Mouse (Mus musculus) heart, embryonic 14.5 days (tissue): ENCODE measurements around the gene Metap1. TPM values are rescaled to one million over a fixed set of nuclear protein-coding genes. Genes with fewer than 3 reads are reported as not detected.

Experiments
- ATAC-seq: fragments of 200-750 bp; cut with Nextera tagmentation; 2 replicates; pipeline ENCODE4 v1.8.0; 2017; ENCODE audit warnings: low read depth, moderate TSS enrichment; ENCODE audit not compliant: insufficient number of reproducible peaks, insufficient read depth, low FRiP score
- H3K27ac ChIP-seq, 2 experiments: fragments of 200-500 bp in 1 of 2; fragments of 300-500 bp in 1 of 2; sonication (generic) in 1 of 2; replicated peaks in 1 of 2; 2 replicates each; pipeline ENCODE4 v1.5.1; 2012 to 2014; ENCODE audit warnings: low read depth in 2 of 2, low read length in 2 of 2, control low read depth in 1 of 2, mild to moderate bottlenecking in 1 of 2, mixed read lengths in 1 of 2; ENCODE audit not compliant: control insufficient read depth in 1 of 2, insufficient read depth in 1 of 2
- H3K27me3 ChIP-seq: fragments of 300-500 bp; sonication (generic); 2 replicates; pipeline ENCODE4 v1.6.1; 2014; ENCODE audit warnings: mild to moderate bottlenecking, low read length, control low read depth; ENCODE audit not compliant: control insufficient read depth, insufficient read depth
- H3K36me3 ChIP-seq: fragments of 300-500 bp; sonication (generic); 2 replicates; pipeline ENCODE4 v1.6.1; 2014; ENCODE audit warnings: mild to moderate bottlenecking, control low read depth, low read length, mixed read lengths; ENCODE audit not compliant: control insufficient read depth, insufficient read depth
- H3K4me1 ChIP-seq, 2 experiments: fragments of 200-500 bp in 1 of 2; fragments of 300-500 bp in 1 of 2; sonication (generic) in 1 of 2; 2 replicates each; pipeline ENCODE4 v1.6.1; 2012 to 2014; ENCODE audit warnings: low read length in 2 of 2, control low read depth in 1 of 2, mixed read lengths in 1 of 2; ENCODE audit not compliant: control insufficient read depth in 2 of 2, insufficient read depth in 2 of 2
- H3K4me2 ChIP-seq: fragments of 300-500 bp; sonication (generic); 2 replicates; pipeline ENCODE4 v1.6.1; 2014; ENCODE audit warnings: mild to moderate bottlenecking, low read length
- H3K4me3 ChIP-seq, 2 experiments: fragments of 200-500 bp in 1 of 2; fragments of 300-500 bp in 1 of 2; sonication (generic) in 1 of 2; 2 replicates each; pipeline ENCODE4 v1.5.1; 2012 to 2014; ENCODE audit warnings: low read length in 2 of 2, mild to moderate bottlenecking in 2 of 2, control low read depth in 1 of 2, low read depth in 1 of 2, moderate library complexity in 1 of 2; ENCODE audit not compliant: control insufficient read depth in 1 of 2, insufficient read depth in 1 of 2
- H3K9ac ChIP-seq: fragments of 300-500 bp; sonication (generic); 2 replicates; pipeline ENCODE4 v1.6.1; 2014; ENCODE audit warnings: mild to moderate bottlenecking, low read length
- H3K9me3 ChIP-seq: fragments of 300-500 bp; sonication (generic); 2 replicates; pipeline ENCODE4 v1.6.1; 2016; ENCODE audit warnings: low read length, control low read depth; ENCODE audit not compliant: control insufficient read depth
- whole genome bisulfite sequencing: fragments of 180-500 bp; shearing (Covaris S2); extraction: QIAGEN DNeasy Blood & Tissue Kit; methylation state at CpG from one replicate; pipeline ENCODE4 v1.1.7; 2014; 5-methylcytosine and 5-hydroxymethylcytosine counted together
- polyA plus RNA-seq: library from polyadenylated mRNA; unstranded; fragments of >200 nt; fragmentation: Nextera tagmentation; extraction: Ambion mirVana; gene quantifications from 2 replicates; pipeline ENCODE4 v1.2.1, GENCODE M21; 2014

The Metap1 gene
- polyA plus RNA-seq, 1 experiment from 2014 or later = 46.1 TPM

GRCm38 (mm10) chr3:138527667-138528231 lies 38.4 kb upstream of the Metap1 start:
- Histone ChIP-seq H3K36me3 (0 out of 2 replicates have a peak, but pooled peaks cover 3% of the 10 kb centered on the region), H3K4me2 (peak overlapping the region; percentile 88), H3K9me3 (no peaks in the 10 kb centered on the region), H3K9ac (peak overlapping the region; percentile 97), H3K27ac (peak overlapping the region; percentile 70 to 94), H3K4me1 (peaks cover 3 to 30% of the 10 kb centered on the region in 2 experiments), H3K27me3 (no peaks in the 10 kb centered on the region), H3K4me3 (peak overlapping the region; percentile 89 to 99)
- 0% methylated on average over 57 of the region's 64 CpGs for WGBS
- peak; percentile 79 for ATAC-seq

GRCm38 (mm10) chr3:138526916-138527666 lies 37.8 kb upstream of the Metap1 start:
- Histone ChIP-seq H3K4me1 (peaks cover 3 to 30% of the 10 kb centered on the region in 2 experiments), H3K4me2 (peak overlapping the region; percentile 96), H3K9ac (peak overlapping the region; percentile 97), H3K27me3 (no peaks in the 10 kb centered on the region), H3K36me3 (0 out of 2 replicates have a peak, but pooled peaks cover 3% of the 10 kb centered on the region), H3K9me3 (no peaks in the 10 kb centered on the region), H3K4me3 (peak overlapping the region; percentile 89 to 99), H3K27ac (peak overlapping the region; percentile 93 to 94)
- WGBS = under 1% methylated on average over 65 of the region's 85 CpGs
- ATAC-seq = peak; percentile 94

GRCm38 (mm10) chr3:138526073-138526915 lies 37.0 kb upstream of the Metap1 start, which contains the start of gene Eif4e:
Eif4e (plus strand) TSS chr3:138526179.
- Histone ChIP-seq H3K36me3 (no peaks in the 10 kb centered on the region), H3K9ac (peak within 1 kb of the TSS; percentile 97), H3K4me3 (peak within 1 kb of the TSS; percentile 71 to 99), H3K4me1 (peaks cover 3 to 30% of the 10 kb centered on the region in 2 experiments), H3K27ac (peak within 1 kb of the TSS; percentile 93 to 94), H3K4me2 (peak within 1 kb of the TSS; percentile 96), H3K9me3 (no peaks in the 10 kb centered on the region), H3K27me3 (no peaks in the 10 kb centered on the region)
- ATAC-seq = peak; percentile 8; the same call in 1 of the 2 replicates
- 2% methylated on average over 39 of the region's 39 CpGs for WGBS

- Histone ChIP-seq H3K4me3 (peak overlapping the region in 1 of 2 experiments; percentile 99; a peak in 2 of 4 replicates), H3K9me3 (no peaks in the 10 kb centered on the region), H3K27me3 (no peaks in the 10 kb centered on the region), H3K4me1 (peaks cover 3 to 25% of the 10 kb centered on the region in 2 experiments), H3K36me3 (no peaks in the 10 kb centered on the region), H3K4me2 (peak overlapping the region; percentile 96), H3K9ac (no peak overlapping the region; the same call in 1 of the 2 replicates), H3K27ac (no peak overlapping the region)
- 64% methylated on average over 8 of the region's 8 CpGs for WGBS
- ATAC-seq = no peak
Measured at GRCm38 (mm10) chr3:138525494-138525893, 36.2 kb upstream of the Metap1 start.

GRCm38 (mm10) chr3:138523956-138524355 lies 34.6 kb upstream of the Metap1 start:
- no peaks in the 10 kb centered on the region for H3K9me3 ChIP-seq
- ATAC-seq = no peak
- peaks cover 3 to 13% of the 10 kb centered on the region in 2 experiments; a peak in 3 of 4 replicates for H3K4me1 ChIP-seq
- H3K27me3 ChIP-seq = no peaks in the 10 kb centered on the region
- no peak overlapping the region for H3K4me2 ChIP-seq
- no peak overlapping the region for H3K9ac ChIP-seq
- H3K36me3 ChIP-seq = no peaks in the 10 kb centered on the region
- no peak overlapping the region for H3K27ac ChIP-seq
- WGBS = 92% methylated on average over 4 of the region's 4 CpGs
- H3K4me3 ChIP-seq = no peak overlapping the region

- no peak for ATAC-seq
- H3K4me1 ChIP-seq = no peaks in the 10 kb centered on the region
- H3K9me3 ChIP-seq = no peaks in the 10 kb centered on the region
- H3K36me3 ChIP-seq = no peaks in the 10 kb centered on the region
- WGBS = 62% methylated on average over 6 of the region's 6 CpGs
- H3K4me3 ChIP-seq = no peak overlapping the region
- H3K9ac ChIP-seq = no peak overlapping the region
- no peak overlapping the region for H3K27ac ChIP-seq
- H3K4me2 ChIP-seq = no peak overlapping the region
- H3K27me3 ChIP-seq = no peaks in the 10 kb centered on the region
Measured at GRCm38 (mm10) chr3:138519218-138519617, 29.9 kb upstream of the Metap1 start.

- Histone ChIP-seq H3K27ac (no peak overlapping the region), H3K36me3 (no peaks in the 10 kb centered on the region), H3K27me3 (no peaks in the 10 kb centered on the region), H3K9ac (no peak overlapping the region), H3K9me3 (no peaks in the 10 kb centered on the region), H3K4me3 (no peak overlapping the region), H3K4me2 (no peak overlapping the region), H3K4me1 (no peaks in the 10 kb centered on the region)
- ATAC-seq = no peak
- WGBS = 53% methylated on average over 3 of the region's 3 CpGs
Measured at GRCm38 (mm10) chr3:138517881-138518280, 28.6 kb upstream of the Metap1 start.
